Mouse (Mus musculus): ENCODE results near the gene Bcl2l12.

GRCm38 (mm10) chr7:44997231-44997939 lies 1.1 kb downstream of the Bcl2l12 start, which contains the start of gene Irf3:
- TF ChIP-seq GATA1 (IDR thresholded peaks at IDR 0.05; ENCODE audit: low read length), result no peak
- no peak for TF ChIP-seq TAL1 (IDR thresholded peaks at IDR 0.05; ENCODE audit: low read length)
